Mouse (Mus musculus) forebrain, embryonic 16.5 days (tissue): ENCODE measurements around the gene Selenbp1. TPM values are rescaled to one million over a fixed set of nuclear protein-coding genes. Genes with fewer than 3 reads are reported as not detected.
"Not testable (repeated sequence)": the region's sequence is repeated elsewhere in the genome, so short reads cannot be mapped to it uniquely, and the experiment has no call there.

Experiments
- ATAC-seq: fragments of 200-750 bp; cut with Nextera tagmentation; 2 replicates; pipeline ENCODE4 v1.8.0; 2017; ENCODE audit warnings: mild to moderate bottlenecking, moderate library complexity
- H3K27ac ChIP-seq: fragments of 300-500 bp; sonication (generic); 2 replicates; pipeline ENCODE4 v1.5.1; 2014; ENCODE audit warnings: low read length, control low read depth
- H3K27me3 ChIP-seq: fragments of 300-500 bp; sonication (generic); replicated peaks from 2 replicates; pipeline ENCODE4 v1.6.1; 2014; ENCODE audit warnings: low read length; ENCODE audit not compliant: control insufficient read depth, insufficient read depth
- H3K36me3 ChIP-seq: fragments of 300-500 bp; sonication (generic); 2 replicates; pipeline ENCODE4 v1.6.1; 2014; ENCODE audit not compliant: control insufficient read depth, insufficient read depth
- H3K4me1 ChIP-seq: fragments of 300-500 bp; sonication (generic); replicated peaks from 2 replicates; pipeline ENCODE4 v1.6.1; 2014; ENCODE audit warnings: low read length; ENCODE audit not compliant: control insufficient read depth, insufficient read depth
- H3K4me2 ChIP-seq: fragments of 300-500 bp; sonication (generic); 2 replicates; pipeline ENCODE4 v1.6.1; 2014; ENCODE audit warnings: mild to moderate bottlenecking, low read length, control low read depth
- H3K4me3 ChIP-seq: fragments of 300-500 bp; sonication (generic); replicated peaks from 2 replicates; pipeline ENCODE4 v1.5.1; 2014; ENCODE audit warnings: mild to moderate bottlenecking, low read length, control low read depth
- H3K9ac ChIP-seq: fragments of 300-500 bp; sonication (generic); replicated peaks from 2 replicates; pipeline ENCODE4 v1.6.1; 2014; ENCODE audit warnings: low read depth, low read length, control low read depth
- H3K9me3 ChIP-seq: fragments of 300-500 bp; sonication (generic); 2 replicates; pipeline ENCODE4 v1.6.1; 2016; ENCODE audit warnings: low read length; ENCODE audit not compliant: control insufficient read depth
- WGBS: fragments of 180-500 bp; shearing (Covaris S2); extraction: QIAGEN DNeasy Blood & Tissue Kit; methylation state at CpG from one replicate; pipeline ENCODE4 v1.1.7; 2014; 5-methylcytosine and 5-hydroxymethylcytosine counted together
- polyA plus RNA-seq: library from polyadenylated mRNA; unstranded; fragments of >200 nt; fragmentation: Nextera tagmentation; extraction: Ambion mirVana; gene quantifications from 2 replicates; pipeline ENCODE4 v1.2.1, GENCODE M21; 2015

The Selenbp1 gene
- polyA plus RNA-seq, 1 experiment from 2014 or later: 8.5 TPM

DNA sequence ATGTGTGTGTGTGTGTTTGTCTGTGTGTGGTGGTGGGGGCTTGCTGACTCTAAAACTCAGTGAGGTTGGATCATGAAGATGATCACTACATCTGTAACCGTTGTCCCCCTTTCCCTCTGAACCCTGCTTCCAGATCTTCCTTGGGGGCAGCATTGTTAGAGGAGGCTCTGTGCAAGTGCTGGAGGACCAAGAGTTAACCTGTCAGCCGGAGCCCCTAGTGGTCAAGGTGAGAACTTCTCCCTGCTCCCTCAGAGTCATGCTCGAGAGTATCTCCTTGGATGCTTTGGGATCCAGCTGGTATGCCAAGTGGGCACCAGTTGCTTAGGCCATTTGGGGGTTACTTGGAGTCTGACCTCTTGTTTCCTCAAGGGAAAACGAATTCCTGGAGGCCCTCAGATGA lies 10.8 kb downstream of the Selenbp1 start:
- not testable (repeated sequence) for H3K9ac ChIP-seq, ATAC-seq
- WGBS: 22% methylated on average over 4 of the region's 4 CpGs

DNA sequence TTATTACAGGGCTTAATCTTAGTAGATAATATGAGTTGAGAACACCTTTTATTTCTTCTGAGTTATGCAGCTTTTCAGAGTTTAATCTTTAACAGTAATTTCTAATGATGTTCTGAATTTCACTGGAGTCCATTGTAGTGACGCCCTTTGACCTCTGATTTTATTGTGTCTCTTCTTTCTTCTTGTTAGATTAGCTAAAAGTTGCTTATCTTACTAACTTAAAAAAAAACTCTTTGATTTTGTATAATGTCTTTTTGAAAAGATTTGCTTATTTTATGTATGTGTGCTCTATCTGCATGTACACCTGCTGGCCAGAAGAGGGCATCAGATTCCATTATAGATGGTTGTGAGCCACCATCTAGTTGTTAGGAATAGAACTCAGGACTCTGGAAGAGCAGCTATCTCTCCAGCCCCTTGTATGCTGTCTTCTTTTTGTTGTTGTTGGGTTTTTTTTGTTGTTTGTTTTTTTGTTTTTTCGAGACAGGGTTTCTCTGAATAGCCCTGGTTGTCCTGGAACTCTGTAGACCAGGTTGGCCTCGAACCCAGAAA lies 15.3 kb downstream of the Selenbp1 start:
- Histone ChIP-seq H3K9me3 (no peaks in the 10 kb centered on the region), H3K4me2 (no peak overlapping the region), H3K36me3 (no peaks in the 10 kb centered on the region), H3K27me3 (no peaks in the 10 kb centered on the region), H3K4me1 (0 out of 2 replicates have a peak, but pooled peaks cover 1% of the 10 kb centered on the region), H3K27ac (no peak overlapping the region), H3K9ac (no peak overlapping the region), H3K4me3 (no peak overlapping the region)
- WGBS: 79% methylated on average over 3 of the region's 3 CpGs
- no peak for ATAC-seq

More for the DNA sequence above, 10.8 kb downstream of the Selenbp1 start:
- not testable (repeated sequence) for H3K36me3 ChIP-seq, H3K27ac ChIP-seq, H3K9me3 ChIP-seq, H3K4me2 ChIP-seq, H3K4me1 ChIP-seq, H3K27me3 ChIP-seq, H3K4me3 ChIP-seq

DNA sequence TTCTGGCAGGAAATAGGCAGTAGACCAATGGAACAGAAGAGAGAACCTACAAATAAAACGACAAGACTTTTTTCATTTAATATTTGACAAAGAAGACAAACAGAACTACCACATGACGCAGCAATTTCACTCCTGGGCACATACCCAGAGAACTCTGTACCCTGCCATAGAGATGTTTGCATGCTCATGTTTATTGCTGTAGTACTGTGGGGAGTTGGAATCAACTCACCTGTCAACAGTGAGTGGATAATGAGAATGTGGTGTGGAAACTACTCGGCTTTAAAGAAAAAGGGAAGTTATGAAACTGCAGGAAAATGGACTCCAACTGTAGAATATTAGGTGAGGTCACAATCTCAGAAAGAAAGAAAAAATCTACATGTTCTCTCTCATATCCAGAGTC lies 16.8 kb downstream of the Selenbp1 start:
- H3K27ac ChIP-seq: no peak overlapping the region
- H3K27me3 ChIP-seq: no peaks in the 10 kb centered on the region
- H3K4me3 ChIP-seq: no peak overlapping the region
- no peaks in the 10 kb centered on the region for H3K36me3 ChIP-seq
- WGBS: 86% methylated on average over 3 of the region's 3 CpGs
- no peaks in the 10 kb centered on the region for H3K9me3 ChIP-seq
- no peak overlapping the region for H3K4me2 ChIP-seq
- H3K4me1 ChIP-seq: peaks cover 7% of the 10 kb centered on the region
- ATAC-seq: no peak
- H3K9ac ChIP-seq: no peak overlapping the region

DNA sequence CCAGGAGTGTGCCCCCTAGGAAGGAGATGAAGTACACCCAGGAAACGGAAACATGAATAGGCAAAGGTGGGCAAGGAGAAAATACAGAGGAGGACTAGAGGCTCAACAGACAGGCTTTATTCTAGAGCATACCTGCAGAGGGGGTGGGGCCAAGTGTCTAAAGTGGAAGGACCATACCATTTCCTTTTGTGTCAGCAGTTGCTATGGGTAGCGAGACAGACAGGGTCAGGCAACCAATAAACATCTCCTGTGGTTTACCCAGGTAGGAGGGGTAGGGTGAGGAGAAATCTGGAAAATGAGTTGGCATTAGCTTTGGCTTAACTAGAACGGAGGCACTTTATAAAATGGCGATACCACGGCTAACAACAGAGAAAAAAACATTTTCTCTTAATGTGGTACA lies 19.9 kb downstream of the Selenbp1 start:
- WGBS: 67% methylated on average over 5 of the region's 5 CpGs
- ATAC-seq: no peak
- H3K27me3 ChIP-seq: no peaks in the 10 kb centered on the region
- H3K9me3 ChIP-seq: no peaks in the 10 kb centered on the region
- no peak overlapping the region for H3K27ac ChIP-seq
- H3K4me1 ChIP-seq: peaks cover 13% of the 10 kb centered on the region
- H3K36me3 ChIP-seq: no peaks in the 10 kb centered on the region
- no peak overlapping the region for H3K9ac ChIP-seq
- H3K4me3 ChIP-seq: peak overlapping the region; percentile 81
- H3K4me2 ChIP-seq: peak overlapping the region; percentile 70

DNA sequence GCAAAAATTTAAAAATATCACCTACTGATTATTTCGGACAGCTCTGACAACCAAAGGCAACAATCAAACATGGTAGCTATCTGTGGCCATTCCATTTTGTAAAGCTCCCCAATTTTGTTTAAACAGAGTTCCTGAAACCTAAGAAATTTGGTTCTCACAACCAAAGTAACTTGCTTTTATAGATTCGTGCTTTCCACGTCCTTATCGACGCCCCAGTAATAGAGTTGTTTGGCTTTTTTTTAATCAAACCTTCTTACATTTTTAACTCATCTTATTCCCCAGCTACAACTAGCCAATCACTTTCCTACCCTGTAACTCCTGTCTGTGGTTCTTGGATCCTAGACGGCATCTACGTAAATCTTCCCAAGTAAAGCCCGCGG lies 20.5 kb downstream of the Selenbp1 start:
- 10% methylated on average over 9 of the region's 9 CpGs for WGBS
- Histone ChIP-seq H3K9ac (peak overlapping the region; percentile 55), H3K4me1 (peaks cover 13% of the 10 kb centered on the region), H3K4me2 (peak overlapping the region; percentile 70), H3K27me3 (no peaks in the 10 kb centered on the region), H3K27ac (peak overlapping the region; percentile 95), H3K9me3 (no peaks in the 10 kb centered on the region), H3K4me3 (peak overlapping the region; percentile 81), H3K36me3 (no peaks in the 10 kb centered on the region)
- no peak; the same call in 1 of the 2 replicates for ATAC-seq

DNA sequence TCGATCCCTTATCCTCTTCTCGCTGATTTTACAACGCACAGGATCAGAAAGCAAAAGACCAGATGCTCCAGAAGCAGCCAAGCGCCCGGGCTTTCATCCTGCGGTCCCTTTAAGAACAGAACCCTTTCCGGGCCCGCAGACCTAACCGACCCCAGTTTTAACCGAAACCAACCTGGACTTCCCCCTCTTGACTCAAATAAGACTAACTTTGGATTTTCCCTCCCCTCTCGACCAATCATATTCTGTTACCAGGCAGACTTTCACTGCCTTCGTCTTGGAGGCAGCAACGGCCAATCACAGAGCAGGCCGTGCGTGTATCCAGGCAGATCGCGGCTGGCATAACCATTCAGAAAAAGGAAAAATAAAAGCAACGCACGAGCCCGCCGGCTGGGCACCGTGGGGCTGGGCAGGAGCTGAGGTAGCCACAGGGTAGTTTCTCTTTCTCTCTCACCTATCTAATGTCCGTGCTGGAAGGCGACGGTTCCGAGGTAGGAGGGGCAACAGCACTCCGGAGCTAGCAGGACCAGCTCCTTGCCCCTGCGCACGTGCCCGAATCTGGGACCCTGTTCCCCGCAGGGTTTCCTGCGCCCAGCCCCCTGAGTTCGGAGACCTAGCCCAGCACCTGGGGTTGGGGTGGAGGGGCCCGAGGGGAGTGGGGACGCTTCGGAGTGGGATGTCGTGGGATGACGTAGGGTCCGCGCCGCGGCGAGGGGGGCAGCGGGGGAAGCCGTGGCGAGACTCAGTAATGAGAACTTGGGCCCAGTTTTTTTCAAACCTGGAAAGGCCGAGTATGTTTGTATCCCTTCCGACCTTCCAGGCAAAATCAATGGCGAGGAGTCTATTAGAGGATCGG lies 21.1 kb downstream of the Selenbp1 start, which contains the start of gene Rfx5:
Gene Rfx5 (plus strand): TSS at position 312 of the 853 bp plus-strand sequence.
- Histone ChIP-seq H3K9me3 (no peaks in the 10 kb centered on the region), H3K4me1 (peaks cover 13% of the 10 kb centered on the region), H3K36me3 (no peaks in the 10 kb centered on the region), H3K27me3 (no peaks in the 10 kb centered on the region), H3K27ac (peak within 1 kb of the TSS; percentile 95), H3K9ac (peak within 1 kb of the TSS; percentile 86), H3K4me3 (peak within 1 kb of the TSS; percentile 81), H3K4me2 (peak within 1 kb of the TSS; percentile 70)
- 0% methylated on average over 49 of the region's 50 CpGs for WGBS
- peak; percentile 98 for ATAC-seq

DNA sequence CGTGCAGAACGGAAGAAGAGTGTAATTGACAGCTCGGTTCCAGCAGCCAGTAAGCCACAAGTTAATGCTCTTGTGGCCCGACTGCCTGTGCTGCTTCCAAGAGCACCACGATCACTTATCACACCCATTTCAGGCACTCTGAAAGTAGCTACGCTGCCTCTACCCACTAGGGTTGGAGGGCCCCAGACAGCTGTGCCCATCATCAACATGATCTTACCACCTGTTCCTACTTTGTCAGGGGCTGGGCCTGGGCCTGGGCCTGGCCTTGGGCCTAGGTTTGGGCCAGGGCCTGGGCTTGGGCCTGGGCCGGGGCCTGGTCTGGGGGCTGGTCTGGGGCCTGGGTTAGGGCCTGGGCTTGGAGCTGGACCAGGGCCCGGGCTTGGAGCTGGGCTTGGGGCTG lies 25.4 kb downstream of the Selenbp1 start:
- Histone ChIP-seq H3K9me3 (no peaks in the 10 kb centered on the region), H3K4me1 (peaks cover 10% of the 10 kb centered on the region), H3K27me3 (no peaks in the 10 kb centered on the region), H3K4me3 (no peak overlapping the region), H3K36me3 (no peaks in the 10 kb centered on the region), H3K9ac (no peak overlapping the region), H3K27ac (no peak overlapping the region), H3K4me2 (no peak overlapping the region)
- WGBS: 93% methylated on average over 8 of the region's 8 CpGs
- no peak for ATAC-seq

DNA sequence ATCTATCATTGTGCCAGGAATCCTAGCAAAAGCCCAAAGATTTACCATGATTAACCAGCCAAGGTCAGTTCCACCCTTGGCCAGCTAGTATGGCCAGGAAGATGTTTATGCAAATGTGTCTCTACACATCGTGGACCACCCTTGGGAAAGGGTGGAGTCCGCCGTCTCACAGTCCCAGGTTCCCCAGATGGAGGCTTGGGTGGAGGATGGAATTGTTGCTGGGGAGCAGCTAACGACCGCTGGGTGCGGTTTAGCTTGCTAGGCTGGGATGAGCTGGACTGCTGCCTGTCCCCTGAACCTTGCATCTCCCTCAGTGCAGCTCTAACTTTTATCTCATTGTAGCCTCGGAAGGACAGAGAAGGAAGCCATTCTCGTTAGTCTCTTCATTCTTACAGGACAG lies 27.0 kb downstream of the Selenbp1 start:
- no peak overlapping the region for H3K27ac ChIP-seq
- no peak overlapping the region for H3K9ac ChIP-seq
- ATAC-seq: no peak
- no peaks in the 10 kb centered on the region for H3K27me3 ChIP-seq
- no peak overlapping the region for H3K4me2 ChIP-seq
- no peak overlapping the region for H3K4me3 ChIP-seq
- no peaks in the 10 kb centered on the region for H3K9me3 ChIP-seq
- peaks cover 4% of the 10 kb centered on the region for H3K4me1 ChIP-seq
- WGBS: 49% methylated on average over 8 of the region's 8 CpGs
- no peaks in the 10 kb centered on the region for H3K36me3 ChIP-seq

DNA sequence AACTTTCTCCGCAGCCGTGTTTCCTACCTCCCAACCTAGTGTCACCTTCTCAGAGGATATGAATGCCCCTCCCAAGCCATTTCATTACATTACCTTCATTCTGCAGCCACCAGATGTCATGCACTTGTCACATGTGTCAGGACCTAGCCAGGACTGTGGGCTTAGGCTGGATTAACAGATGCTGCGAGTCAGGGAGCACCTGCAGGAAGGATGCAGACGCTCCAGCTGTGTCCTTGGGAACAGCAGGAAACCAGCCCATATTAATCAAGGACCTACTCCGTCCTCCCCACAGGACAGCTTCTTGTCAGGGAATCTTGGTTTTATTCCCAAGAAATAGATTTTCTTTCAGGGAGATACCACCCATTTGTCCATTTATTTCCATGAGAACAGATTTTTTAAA lies 27.5 kb downstream of the Selenbp1 start:
- Histone ChIP-seq H3K9me3 (no peaks in the 10 kb centered on the region), H3K4me3 (no peak overlapping the region), H3K27ac (no peak overlapping the region), H3K36me3 (no peaks in the 10 kb centered on the region), H3K9ac (no peak overlapping the region), H3K4me1 (no peaks in the 10 kb centered on the region; the same call in 1 of the 2 replicates), H3K27me3 (no peaks in the 10 kb centered on the region), H3K4me2 (no peak overlapping the region)
- no peak for ATAC-seq
- 47% methylated on average over 5 of the region's 5 CpGs for WGBS
